Mouse (Mus musculus): ENCODE data around the gene Tmem86b. TPM values are rescaled to one million over a fixed set of nuclear protein-coding genes. Genes with fewer than 3 reads are reported as not detected.
A peak's percentile ranks its signal among the peaks of the same experiment; 100 is the strongest.

Gene Tmem86b
- total RNA-seq (2021): 1 to 10 TPM; 7.4 to 9.6 TPM
- long read RNA-seq, experiment 1, partial matches to known transcripts: 0 of 1 reads
- long read RNA-seq, experiment 1, other reads (novel, unspliced or antisense): 1 of 1 reads
- long read RNA-seq, experiment 2: 0 reads

DNA sequence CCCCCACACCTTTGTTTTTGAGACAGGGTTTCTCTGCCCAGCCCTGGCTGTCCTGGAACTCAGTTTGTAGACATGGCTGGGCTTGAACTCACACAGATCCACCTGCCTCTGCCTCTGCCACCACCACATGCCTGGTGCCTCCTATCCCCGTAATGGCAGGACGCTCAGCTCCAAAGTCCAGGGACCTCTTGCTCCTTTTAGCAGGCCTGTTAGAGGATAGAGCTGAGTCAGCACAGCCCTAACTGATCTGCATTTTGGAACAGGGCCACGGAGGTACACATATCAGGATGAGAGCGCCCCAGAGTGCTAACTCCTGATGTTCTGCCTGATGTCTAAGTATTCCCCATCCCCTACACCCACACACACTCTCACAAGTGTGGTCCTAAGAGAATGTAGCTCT is at the start of gene Tmem86b:
Gene Tmem86b (minus strand): TSS at position 392 of the 400 bp plus-strand sequence.
- no peak for DNase-seq (ENCODE audit: low spot score in 2 of 2)

DNA sequence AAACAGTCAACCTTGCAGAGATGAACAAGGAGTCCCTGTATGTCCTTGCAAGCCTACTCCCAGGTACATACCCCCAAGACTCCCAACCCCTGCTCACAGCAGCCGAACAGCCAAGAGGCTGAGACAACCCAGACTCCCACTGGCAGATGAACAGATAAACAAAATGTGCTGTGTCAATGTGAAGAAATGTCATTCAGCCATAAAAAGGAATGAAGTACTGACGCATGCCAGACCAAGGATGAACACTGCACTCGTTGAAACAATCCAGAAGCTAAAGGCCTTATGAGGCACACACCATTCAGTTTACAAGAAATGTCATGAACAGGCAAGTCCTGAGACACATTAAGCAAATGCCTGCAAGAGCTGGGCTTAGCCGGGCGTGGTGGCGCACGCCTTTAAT is 44.0 kb upstream of the Tmem86b start:
- DNase-seq (ENCODE audit: low spot score in 2 of 2): no peak

DNA sequence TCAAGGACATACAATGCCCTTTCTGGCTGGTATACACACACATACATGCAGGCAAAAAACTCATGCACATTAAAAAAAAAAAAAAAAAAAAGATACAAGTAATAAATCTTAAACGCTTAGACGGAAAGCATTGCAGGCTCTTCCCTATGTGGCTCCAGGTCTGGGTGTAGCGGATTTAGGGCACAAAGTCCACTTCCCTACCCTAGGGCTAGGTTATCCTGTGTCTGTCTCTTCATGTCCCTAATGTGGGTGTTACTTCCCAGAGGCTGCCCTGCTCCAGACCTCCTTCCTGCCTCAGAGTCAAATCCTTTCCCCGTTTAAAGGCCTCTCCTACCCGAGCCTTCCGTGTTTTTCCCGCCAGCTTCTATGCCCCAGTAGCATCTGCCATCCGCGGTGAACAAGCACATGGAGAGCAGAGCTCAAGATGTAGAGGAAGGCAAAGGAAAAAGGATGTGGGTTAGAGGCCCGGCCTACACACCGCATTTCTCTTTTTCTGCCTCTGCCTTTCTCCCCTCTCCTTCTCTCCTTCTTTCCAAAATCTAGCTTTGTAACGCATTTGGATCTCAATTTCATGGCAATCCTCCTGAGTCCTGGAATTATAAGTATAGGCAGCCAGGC is 43.0 kb upstream of the Tmem86b start:
- no peak for DNase-seq (ENCODE audit: low spot score in 2 of 2)

DNA sequence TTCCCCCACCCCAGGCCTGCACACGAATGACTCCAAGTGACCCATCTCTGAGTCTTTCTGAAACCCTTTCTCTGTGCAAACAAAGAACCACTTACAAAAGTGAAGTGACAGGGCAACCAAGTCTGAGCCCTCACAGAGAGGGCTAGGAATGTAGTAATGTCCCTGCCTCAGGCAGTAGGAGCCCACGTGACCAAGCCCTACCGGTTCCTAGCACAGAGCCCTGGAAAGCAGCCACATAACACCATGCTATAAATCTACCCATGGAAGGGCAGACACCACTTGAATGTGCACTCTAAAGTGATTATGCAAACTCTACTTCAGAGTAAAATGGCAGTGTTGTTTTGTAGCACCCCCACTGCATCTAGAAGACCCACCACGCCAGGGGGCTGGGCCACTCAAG is 40.7 kb upstream of the Tmem86b start:
- DNase-seq (ENCODE audit: low spot score in 2 of 2): no peak

DNA sequence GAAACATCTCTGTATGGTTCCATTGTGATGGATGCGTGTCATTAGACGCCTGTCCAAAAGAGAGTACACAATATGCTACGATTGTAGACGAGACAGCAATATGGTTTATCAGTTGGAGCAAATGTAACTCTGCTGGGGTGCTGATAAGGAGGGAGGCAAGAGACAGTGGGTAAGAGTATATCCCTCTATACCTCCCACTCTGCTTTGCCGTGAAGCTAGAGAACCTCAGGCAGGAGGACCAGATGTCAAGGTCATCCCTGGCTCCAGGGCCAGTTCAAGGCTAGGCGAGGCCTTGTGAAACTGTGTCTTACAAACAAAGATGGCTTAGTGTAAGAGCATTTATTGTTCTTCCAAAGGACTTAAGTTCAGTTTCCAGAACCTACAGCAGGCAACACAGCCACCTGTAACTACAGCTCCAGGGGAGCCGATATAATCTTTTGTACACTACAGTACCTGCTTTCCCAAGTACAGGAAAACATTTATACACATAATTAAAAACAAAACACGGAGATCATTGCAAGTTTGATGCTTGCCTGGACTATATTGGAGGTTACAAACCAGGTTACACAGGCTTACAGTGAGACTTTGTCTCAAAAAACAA is 39.5 kb upstream of the Tmem86b start:
- DNase-seq (ENCODE audit: low spot score in 2 of 2): no peak

DNA sequence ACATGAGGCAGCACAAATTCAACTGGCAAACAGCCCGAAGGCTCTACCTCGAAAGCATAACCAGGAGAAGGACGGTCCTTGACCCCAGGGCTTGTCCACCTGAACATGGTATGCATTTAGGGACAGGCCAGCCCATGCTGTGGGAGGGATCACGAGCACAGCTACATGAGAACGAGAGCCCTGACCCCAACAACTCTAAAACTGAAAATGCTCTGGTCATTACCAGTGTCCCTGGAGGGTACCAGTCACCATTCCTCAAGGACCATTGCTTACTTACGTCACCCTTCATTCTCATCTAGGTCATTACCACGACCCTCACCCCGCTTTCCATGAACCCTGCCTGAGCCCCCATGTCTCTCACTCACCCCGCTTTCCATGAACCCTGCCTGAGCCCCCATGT is 37.9 kb upstream of the Tmem86b start:
- DNase-seq (ENCODE audit: low spot score in 2 of 2): no peak

DNA sequence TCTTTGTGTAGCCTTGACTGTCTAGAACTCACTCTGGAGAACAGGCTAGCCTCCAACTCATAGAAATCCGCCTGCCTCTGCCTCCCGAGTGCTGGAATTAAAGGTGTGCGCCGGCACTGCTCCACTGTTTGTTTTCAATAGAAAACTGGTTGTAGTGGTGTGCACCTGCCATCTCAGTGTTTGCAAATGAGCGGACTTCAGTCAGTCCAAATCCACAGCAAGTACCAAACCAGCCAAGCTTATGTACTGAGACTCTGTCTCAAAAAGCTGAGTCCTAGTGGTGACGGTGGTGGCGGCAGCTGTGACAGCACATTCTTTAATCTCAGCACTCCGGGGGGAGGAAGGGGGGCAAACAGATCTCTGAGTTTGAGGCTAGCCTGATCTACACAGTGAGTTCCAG is 37.3 kb upstream of the Tmem86b start:
- no peak for DNase-seq (ENCODE audit: low spot score in 2 of 2)

DNA sequence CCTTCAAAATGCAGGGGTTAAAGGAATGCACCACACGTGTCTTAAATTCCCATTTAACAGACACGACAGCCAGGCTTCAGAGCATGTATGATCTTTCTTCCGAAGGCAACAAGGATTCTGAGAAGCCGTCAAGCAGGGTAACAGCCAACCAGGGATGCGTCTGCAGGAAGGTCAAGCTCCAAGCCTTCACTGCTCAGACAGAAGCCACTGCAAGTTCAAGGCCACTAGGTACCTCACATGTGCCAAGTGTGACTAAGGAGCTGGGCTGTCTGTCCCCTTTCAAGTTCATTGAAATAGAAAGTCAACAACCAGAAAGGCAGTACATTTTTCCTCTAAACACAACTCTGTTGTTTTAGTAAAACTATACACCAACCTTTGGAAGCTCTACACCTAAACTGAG is 35.6 kb upstream of the Tmem86b start:
- no peak for DNase-seq (ENCODE audit: low spot score in 2 of 2)

DNA sequence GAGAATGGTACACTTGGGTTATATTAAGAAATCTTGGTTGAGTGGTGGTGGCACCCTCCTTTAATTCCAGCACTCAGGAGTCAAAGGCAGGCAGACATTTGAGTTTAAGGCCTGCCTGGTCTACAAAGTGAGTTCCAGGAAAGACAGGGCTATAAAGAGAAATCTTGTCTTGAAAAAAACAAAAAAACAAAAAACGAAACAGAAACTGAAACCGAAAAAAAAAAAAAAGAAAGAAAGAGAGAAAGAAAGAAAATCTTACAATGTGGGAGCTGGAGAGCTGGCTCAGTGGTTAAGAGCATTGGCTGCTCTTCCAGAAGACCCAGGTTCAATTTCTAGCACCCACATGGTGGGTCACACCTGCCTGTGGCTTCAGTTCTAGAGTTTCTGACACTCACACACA is 32.5 kb upstream of the Tmem86b start:
- no peak for DNase-seq (ENCODE audit: low spot score in 2 of 2)

DNA sequence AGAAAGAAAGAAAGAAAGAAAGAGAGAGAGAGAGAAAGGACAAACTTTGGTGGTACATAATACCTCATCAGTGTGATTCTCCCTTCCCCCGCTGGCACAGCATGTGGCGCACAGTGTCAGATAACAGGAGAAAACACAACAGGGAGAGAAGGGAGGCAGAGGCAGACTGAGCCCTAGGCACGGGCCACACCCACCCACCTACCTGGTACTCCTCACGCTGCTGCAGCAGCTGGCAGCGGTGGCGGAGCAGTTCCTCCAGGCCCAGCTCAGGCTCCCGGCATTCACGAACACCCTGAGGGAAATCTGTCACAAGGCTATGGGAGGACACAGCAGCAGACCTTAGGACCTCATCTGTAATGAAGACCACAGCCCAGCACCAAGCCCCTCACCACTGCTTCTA is 32.0 kb upstream of the Tmem86b start:
- DNase-seq (ENCODE audit: low spot score in 2 of 2): no peak

DNA sequence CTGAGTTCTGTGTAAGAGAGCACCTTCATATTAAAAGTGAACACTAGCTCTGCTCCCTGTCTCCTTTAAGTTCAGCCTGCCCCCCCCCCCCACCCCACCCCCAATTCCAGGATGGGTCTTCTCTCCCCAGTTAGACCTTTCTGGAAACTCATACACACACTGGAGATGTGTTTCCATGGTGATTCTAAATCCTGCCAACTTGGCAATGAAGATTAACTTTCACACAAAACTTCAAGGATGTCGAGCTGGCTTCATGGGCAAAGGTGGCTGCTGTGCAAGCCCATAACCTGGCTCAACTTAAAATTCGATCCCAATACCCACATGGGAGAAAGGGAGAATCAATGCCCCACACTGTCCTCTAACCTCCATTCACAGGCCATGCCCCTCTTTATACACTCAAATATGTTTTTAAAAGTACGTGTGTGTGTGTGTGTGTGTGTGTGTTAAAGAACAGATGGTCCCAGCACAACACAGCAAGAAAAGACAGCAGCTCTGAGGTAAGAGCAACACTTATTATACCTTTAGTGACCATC is 28.8 kb upstream of the Tmem86b start:
- no peak for DNase-seq (ENCODE audit: low spot score in 2 of 2)

DNA sequence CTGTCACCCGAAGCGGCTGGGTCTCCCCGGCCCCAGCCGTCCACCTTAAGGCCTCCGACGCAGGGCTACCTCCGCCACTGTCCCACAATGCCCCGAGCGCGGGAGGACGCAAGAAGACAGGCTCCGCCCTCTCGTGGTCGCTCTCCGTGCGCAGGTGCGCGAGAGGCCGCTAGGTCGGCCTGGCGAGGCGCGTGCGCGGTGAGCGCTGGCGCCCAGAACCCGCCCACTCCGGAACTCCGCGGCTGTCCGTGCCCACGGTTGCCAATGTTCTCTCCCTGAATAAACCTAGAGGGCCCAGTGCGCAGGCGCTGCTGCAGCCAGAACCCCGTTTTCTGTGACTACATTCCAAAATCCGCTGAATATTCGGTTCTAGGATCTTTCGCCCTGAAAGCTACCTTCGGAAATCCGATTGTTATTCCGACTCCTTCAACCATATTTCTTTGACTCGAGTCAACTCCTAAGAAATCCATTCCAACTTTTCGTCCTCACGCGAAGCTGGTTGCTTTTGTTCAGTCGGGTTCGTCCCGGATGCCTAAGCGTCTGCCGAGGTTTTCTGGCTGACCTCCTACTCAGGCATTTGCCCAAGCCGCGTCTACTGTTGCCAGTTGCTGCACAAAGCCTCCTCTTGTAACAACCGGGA is 27.8 kb upstream of the Tmem86b start, which contains the start of gene Ppp6r1:
Gene Ppp6r1 (minus strand): TSS at position 108 of the 640 bp plus-strand sequence.
- DNase-seq (ENCODE audit: low spot score in 2 of 2): peak; percentile 93

DNA sequence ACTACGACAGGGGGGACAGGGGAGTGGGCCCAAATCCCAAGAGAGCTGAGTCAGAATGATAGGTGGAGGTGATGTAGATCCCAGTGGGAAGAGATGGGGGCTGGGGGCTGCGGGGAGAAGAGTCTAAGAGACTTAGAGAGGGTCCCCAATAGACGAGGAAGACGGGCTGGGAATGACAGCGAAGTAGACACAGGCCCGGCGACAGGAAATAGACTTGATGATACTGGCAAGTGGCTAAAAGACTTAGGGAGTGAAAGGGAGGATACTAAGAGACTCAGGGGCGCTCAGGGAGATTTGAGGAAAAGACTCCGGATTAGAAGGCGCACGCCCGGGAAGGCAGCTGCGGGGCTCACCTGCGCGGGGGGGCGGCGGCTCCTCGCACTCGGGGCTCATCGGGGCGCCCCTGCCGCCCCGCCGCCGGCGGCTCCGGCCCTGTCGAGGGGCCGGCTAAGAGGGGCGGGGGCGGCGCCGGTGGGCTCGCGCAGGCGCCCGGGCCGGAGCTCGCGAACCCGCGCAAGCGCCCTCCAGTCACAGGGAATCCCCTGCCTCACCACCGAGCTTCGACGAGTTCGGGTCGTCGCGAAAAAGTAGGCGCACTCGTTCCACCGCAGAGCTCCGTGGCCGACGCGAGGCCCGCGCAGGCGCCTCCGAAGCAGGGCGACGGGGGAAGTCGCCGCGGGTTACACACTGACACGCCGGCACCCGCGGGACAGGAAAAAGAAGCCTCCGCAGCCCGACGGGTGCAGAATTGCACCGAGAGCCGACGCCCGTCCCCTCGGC is 27.1 kb upstream of the Tmem86b start:
- peak in 1 of 2 experiments; percentile 22 for DNase-seq (ENCODE audit: low spot score in 2 of 2)

DNA sequence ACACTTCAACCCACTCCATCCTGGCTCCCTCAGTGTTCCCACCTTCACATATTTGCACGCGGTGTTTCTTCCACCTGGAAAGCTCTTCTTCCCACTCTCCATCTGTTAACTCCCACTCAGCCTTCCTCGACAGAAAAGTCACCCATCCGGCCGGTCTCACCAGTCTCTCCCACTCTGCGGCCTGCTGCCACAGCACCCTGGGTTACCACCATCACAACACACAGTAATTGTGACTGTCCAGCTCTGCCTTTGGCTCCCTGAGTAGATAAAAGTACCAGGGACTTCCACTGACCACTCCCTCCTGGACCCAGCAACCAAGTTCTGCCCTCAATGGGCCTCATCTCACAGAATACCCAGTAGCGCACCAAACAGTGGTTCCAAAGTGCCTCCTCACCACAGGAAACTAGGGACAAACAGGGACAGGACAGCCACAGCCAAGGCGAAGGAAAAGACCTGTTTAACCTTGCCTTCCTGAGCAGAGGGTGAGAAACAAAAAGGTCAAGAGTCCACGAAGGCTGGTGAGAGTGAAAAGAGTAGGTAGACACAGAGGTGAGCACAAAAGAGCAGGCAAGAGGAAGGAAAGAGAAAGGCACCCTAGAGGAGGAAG is 26.4 kb upstream of the Tmem86b start:
- no peak for DNase-seq (ENCODE audit: low spot score in 2 of 2)

DNA sequence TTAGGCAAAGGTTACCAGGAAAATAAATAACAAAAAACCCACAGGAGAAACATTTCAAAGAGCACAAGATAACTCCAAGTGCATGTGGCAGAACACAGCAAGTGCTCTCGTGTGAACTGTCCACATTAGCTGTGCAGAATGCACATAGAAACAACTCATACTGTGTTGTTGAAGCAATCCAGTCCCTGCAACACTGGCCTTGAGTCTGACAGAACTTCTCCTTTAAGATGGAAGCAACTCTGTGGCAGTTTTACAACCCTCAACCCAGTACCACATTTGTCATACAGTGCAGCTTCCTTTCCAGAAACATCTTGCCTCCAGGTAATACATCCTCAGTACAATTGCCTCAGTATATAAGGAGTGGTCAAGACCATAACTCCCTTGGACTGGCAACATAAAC is 25.6 kb upstream of the Tmem86b start:
- no peak for DNase-seq (ENCODE audit: low spot score in 2 of 2)

DNA sequence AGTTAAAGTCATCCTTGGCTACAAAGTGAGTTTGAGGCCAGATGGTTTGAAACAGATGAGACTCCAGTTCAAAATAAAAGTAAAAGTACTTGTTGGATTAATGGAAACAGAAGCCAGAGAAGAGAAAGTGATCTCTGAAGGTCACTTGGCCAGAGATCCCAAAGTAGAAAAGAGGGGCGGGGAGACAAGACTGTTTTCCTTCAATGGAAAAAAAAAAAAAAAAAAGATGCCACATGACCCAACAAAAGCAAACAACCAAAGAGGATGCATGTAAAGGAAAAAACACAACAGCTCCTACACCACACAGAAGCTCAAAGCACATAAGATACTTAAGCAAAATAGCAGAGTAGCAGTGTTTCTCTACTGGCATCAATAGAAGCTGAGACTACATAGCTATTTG is 24.7 kb upstream of the Tmem86b start:
- DNase-seq (ENCODE audit: low spot score in 2 of 2): no peak

DNA sequence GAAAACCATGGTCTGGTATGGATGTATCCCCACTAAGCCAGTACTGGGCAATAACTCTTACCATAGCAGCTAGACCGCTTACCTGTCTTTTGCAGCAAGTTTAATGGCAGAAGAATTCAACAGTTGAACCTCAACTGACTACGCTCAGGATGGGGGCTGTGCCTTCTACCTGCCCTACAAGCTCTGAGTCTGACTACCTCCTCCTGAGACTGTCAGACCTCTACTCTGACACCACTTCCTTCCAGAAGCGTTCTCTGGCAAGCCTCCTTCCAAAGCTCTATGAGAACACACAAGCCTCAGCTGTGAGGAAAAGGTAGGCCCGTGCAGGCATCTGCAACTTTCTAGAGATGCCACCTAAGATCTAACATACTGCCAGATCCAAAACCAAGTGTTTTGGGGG is 24.2 kb upstream of the Tmem86b start:
- no peak for DNase-seq (ENCODE audit: low spot score in 2 of 2)

DNA sequence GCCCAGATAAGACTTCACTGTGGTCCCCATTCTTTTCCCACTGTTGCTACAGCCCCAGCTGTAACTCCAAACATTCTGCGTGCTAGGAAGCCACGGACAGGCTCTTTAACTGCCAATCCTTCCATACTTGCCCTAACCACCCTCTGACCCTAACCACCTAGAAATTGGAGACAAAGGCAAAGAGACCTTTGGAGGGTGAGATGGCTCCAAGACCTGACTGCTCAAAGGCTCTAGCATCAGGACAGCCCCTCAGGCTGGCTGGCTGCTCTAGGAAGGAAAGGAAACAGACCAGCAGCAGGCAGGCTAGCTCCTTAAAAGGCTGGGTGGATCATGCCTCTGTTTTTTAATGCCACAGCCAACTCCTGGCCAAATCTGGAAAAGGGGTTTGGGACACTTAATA is 23.0 kb upstream of the Tmem86b start:
- DNase-seq (ENCODE audit: low spot score in 2 of 2): no peak

DNA sequence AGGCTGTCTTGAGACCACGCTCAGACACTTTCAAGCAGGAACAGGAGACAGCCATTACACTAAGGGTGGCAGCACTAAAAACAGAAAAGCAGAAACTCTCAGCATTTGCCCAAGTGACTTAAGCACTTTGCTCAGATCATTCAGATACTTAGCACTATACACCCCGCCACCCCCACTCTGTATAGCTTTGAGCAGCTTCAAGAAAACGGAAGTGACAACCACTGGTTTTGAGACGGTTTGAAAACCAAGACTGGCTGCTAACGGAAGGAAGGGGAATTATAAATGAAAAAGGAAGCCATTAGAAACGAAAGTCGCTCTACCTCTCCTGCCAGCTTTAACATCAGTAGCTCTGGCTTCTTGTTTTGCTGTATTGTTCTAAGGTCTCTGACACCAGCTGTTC is 22.6 kb upstream of the Tmem86b start:
- no peak for DNase-seq (ENCODE audit: low spot score in 2 of 2)

DNA sequence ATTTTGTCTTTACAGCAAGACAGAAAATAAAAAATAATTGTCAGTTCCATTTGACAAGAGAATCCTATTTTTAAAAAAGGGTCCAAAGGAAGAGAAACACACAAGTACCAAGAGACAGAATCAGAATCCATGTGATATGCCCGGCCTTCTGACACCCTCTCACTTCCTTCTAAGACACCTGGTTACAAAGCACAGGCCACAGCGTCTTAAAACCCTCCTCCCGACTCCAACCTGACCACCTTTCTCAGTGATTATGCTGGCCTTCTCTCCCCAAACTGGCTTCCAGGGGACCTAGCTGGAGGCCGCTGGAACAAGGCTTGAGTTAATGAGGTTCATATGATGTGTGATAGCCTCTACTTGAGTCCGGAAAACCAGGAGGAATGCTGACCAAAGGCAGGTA is 22.1 kb upstream of the Tmem86b start:
- no peak for DNase-seq (ENCODE audit: low spot score in 2 of 2)

DNA sequence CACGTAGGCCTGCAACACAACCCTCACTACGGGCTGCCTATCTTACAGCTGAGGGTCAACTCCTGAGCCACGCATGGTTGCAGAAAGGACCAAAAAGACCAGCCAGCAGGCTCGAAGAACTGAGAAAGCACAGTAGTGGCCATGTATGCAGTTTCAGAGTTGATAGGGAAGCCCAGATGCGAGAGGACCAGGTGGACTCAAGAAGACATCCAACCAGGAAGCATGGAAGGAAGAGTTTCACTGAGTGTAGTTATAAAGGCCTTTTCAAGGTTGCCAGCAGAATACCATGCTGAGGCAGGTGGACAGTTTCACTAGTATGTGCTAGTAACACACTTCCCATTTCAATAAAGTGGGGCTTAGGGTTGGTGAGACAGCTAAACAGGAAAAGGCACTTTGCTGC is 21.5 kb upstream of the Tmem86b start:
- no peak for DNase-seq (ENCODE audit: low spot score in 2 of 2)
